Mouse (Mus musculus): ENCODE results near the gene Prss53. TPM values are rescaled to one million over a fixed set of nuclear protein-coding genes. Genes with fewer than 3 reads are reported as not detected.

The Prss53 gene
- total RNA-seq (2017): not detected in 2 replicates

- no peak for ATAC-seq (ENCODE audit: extremely low read depth, insufficient number of reproducible peaks, low FRiP score, poor library complexity, severe bottlenecking)
These were observed at the start of gene Prss53 for GRCm38 (mm10) chr7:127890798-127891197. Prss53 (minus strand) TSS chr7:127890970.

- ATAC-seq (ENCODE audit: extremely low read depth, insufficient number of reproducible peaks, low FRiP score, poor library complexity, severe bottlenecking): no peak
These were observed 45.6 kb upstream of the Prss53 start for GRCm38 (mm10) chr7:127936216-127936884.

- ATAC-seq (ENCODE audit: extremely low read depth, insufficient number of reproducible peaks, low FRiP score, poor library complexity, severe bottlenecking): no peak
These were observed 45.0 kb upstream of the Prss53 start for GRCm38 (mm10) chr7:127935748-127936159.

GRCm38 (mm10) chr7:127935028-127935722 lies 44.4 kb upstream of the Prss53 start:
- peak; percentile 97 for ATAC-seq (ENCODE audit: extremely low read depth, insufficient number of reproducible peaks, low FRiP score, poor library complexity, severe bottlenecking)

- no peak for ATAC-seq (ENCODE audit: extremely low read depth, insufficient number of reproducible peaks, low FRiP score, poor library complexity, severe bottlenecking)
These were observed 43.3 kb upstream of the Prss53 start for GRCm38 (mm10) chr7:127934075-127934474.

- no peak for ATAC-seq (ENCODE audit: extremely low read depth, insufficient number of reproducible peaks, low FRiP score, poor library complexity, severe bottlenecking)
These were observed 41.7 kb upstream of the Prss53 start for GRCm38 (mm10) chr7:127932273-127933031.

GRCm38 (mm10) chr7:127931351-127932135 lies 40.8 kb upstream of the Prss53 start:
- ATAC-seq (ENCODE audit: extremely low read depth, insufficient number of reproducible peaks, low FRiP score, poor library complexity, severe bottlenecking): no peak

GRCm38 (mm10) chr7:127930636-127931035 lies 39.9 kb upstream of the Prss53 start:
- ATAC-seq (ENCODE audit: extremely low read depth, insufficient number of reproducible peaks, low FRiP score, poor library complexity, severe bottlenecking): no peak

- ATAC-seq (ENCODE audit: extremely low read depth, insufficient number of reproducible peaks, low FRiP score, poor library complexity, severe bottlenecking): no peak
These were observed 39.2 kb upstream of the Prss53 start, which contains the start of gene Prss8 for GRCm38 (mm10) chr7:127929923-127930322. Prss8 (minus strand) TSS chr7:127930104.

GRCm38 (mm10) chr7:127928596-127928995 lies 37.8 kb upstream of the Prss53 start:
- ATAC-seq (ENCODE audit: extremely low read depth, insufficient number of reproducible peaks, low FRiP score, poor library complexity, severe bottlenecking): no peak

- no peak for ATAC-seq (ENCODE audit: extremely low read depth, insufficient number of reproducible peaks, low FRiP score, poor library complexity, severe bottlenecking)
These were observed 37.0 kb upstream of the Prss53 start for GRCm38 (mm10) chr7:127927726-127928125.

GRCm38 (mm10) chr7:127926846-127927245 lies 36.1 kb upstream of the Prss53 start:
- ATAC-seq (ENCODE audit: extremely low read depth, insufficient number of reproducible peaks, low FRiP score, poor library complexity, severe bottlenecking): no peak

GRCm38 (mm10) chr7:127926066-127926465 lies 35.3 kb upstream of the Prss53 start:
- ATAC-seq (ENCODE audit: extremely low read depth, insufficient number of reproducible peaks, low FRiP score, poor library complexity, severe bottlenecking): no peak

GRCm38 (mm10) chr7:127925252-127925651 lies 34.5 kb upstream of the Prss53 start:
- no peak for ATAC-seq (ENCODE audit: extremely low read depth, insufficient number of reproducible peaks, low FRiP score, poor library complexity, severe bottlenecking)

GRCm38 (mm10) chr7:127923714-127924113 lies 32.9 kb upstream of the Prss53 start:
- ATAC-seq (ENCODE audit: extremely low read depth, insufficient number of reproducible peaks, low FRiP score, poor library complexity, severe bottlenecking): no peak

- ATAC-seq (ENCODE audit: extremely low read depth, insufficient number of reproducible peaks, low FRiP score, poor library complexity, severe bottlenecking): peak; percentile 74
These were observed 31.9 kb upstream of the Prss53 start for GRCm38 (mm10) chr7:127922451-127923275.

GRCm38 (mm10) chr7:127921516-127921915 lies 30.7 kb upstream of the Prss53 start:
- ATAC-seq (ENCODE audit: extremely low read depth, insufficient number of reproducible peaks, low FRiP score, poor library complexity, severe bottlenecking): no peak

- no peak for ATAC-seq (ENCODE audit: extremely low read depth, insufficient number of reproducible peaks, low FRiP score, poor library complexity, severe bottlenecking)
These were observed 28.5 kb upstream of the Prss53 start for GRCm38 (mm10) chr7:127919290-127919689.
